Mouse (Mus musculus) adrenal gland, adult 10 weeks (tissue): ENCODE results near the gene Pde3b. TPM values are rescaled to one million over a fixed set of nuclear protein-coding genes. Genes with fewer than 3 reads are reported as not detected.

Experiments used
- polyA plus RNA-seq: library from polyadenylated mRNA; stranded (reverse); fragments of 350-450 nt; fragmentation: Illumina TruSeq; extraction: RNeasy Lipid Tissue Mini Kit (QIAGEN cat#74804); gene quantifications from one replicate; pipeline ENCODE4 v1.2.3, GENCODE M21; 2014; ENCODE audit warnings: low read depth, low replicate concordance

Pde3b gene
- 61.6 TPM for polyA plus RNA-seq

DNA sequence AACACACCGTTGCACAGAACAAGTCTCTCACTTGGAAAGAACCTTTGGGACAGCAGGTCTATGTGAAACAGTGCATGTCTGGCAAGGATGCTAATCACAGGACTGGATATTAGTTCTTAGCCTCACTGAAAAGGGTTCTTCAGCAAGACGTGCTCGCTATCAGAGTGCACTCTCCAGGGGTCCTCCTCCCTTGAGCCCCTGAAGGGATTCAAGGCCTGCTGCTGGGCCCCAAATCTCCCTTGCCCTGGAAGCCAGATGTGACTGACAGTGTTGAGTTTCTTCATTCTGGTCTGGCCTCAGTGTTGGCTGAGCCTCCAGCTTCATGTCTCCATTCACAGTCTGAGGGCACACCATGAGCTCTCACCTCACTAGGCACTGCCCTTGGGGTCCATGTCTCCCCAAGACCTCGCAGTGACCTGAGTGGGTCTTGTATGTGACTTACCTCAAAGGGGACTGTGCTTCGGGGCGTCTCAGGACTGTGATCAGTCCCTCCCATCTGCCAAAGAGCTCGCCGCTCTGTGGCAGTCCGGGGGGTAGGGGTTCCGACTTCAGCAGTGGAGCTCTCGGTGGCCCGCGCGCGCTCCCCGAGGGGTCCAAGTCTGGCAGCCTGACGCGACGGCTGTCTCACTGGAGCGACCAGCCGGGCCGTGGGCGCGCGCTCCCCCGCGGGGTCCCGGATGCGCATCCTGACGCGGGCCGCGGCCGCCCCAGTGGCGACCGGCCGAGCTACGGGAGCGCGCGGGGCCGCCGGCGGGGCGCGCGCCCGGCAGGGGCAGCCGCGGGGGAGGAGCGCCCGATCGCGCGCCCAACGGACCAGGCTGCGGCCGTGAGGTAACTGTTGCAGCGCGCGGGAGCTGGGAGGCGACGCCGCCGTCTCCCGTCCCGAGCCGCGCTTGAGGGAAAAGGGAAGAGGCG, at the start of gene Pde3b:
Gene Pde3b, plus strand, starts transcription at position 861 of the 915 bp plus-strand sequence.

GRCm38 (mm10) chr7:114562531-114563241, 147.6 kb downstream of the Pde3b start, which contains the start of gene Cyp2r1:
Cyp2r1 (minus strand) TSS chr7:114562972.

Other genes starting within 250 kb of the Pde3b start
- 339 TPM for gene Copb1, start 160.6 kb upstream of the Pde3b start, polyA plus RNA-seq
- gene Psma1, start 139.2 kb upstream of the Pde3b start, polyA plus RNA-seq: 377 TPM
- gene Cyp2r1, start 147.7 kb downstream of the Pde3b start, polyA plus RNA-seq: 7.3 TPM
- gene Calca, start 221.1 kb downstream of the Pde3b start, polyA plus RNA-seq: 1.4 TPM